Mouse (Mus musculus) testis, adult 2 months (tissue): ENCODE results near the gene Nlk.
"Not testable (repeated sequence)": the region's sequence is repeated elsewhere in the genome, so short reads cannot be mapped to it uniquely, and the experiment has no call there.

Experiments used
- CTCF ChIP-seq: fragments of 200-500 bp; IDR thresholded peaks from 2 replicates; pipeline ENCODE4 v1.5.1; 2012; ENCODE audit warnings: low read depth, mild to moderate bottlenecking, inconsistent platforms, low read length, moderate library complexity; ENCODE audit not compliant: control insufficient read depth, insufficient read depth, insufficient replicate concordance
- POLR2A ChIP-seq: fragments of 200-500 bp; IDR thresholded peaks from 2 replicates; pipeline ENCODE4 v1.6.1; 2012; ENCODE audit warnings: low read depth, mild to moderate bottlenecking, inconsistent platforms, low read length, moderate library complexity; ENCODE audit not compliant: control insufficient read depth

- not testable (repeated sequence) for TF ChIP-seq POLR2A, CTCF
Observed at GRCm38 (mm10) chr11:78531515-78531914, 165.7 kb downstream of the Nlk start.
